Mouse (Mus musculus) hindbrain, embryonic 13.5 days (tissue): ENCODE measurements at regions not wholly inside any gene's neighbourhood (a gene's known extent, or its start where the extent isn't known, plus 50 kb on each side); places are given as distances from the start of the nearest gene placed in this dataset.

Source experiments
- ATAC-seq: fragments of 200-750 bp; cut with Nextera tagmentation; 2 replicates; pipeline ENCODE4 v1.8.0; 2017; ENCODE audit warnings: moderate TSS enrichment; ENCODE audit not compliant: low FRiP score
- H3K27ac ChIP-seq: fragments of 300-500 bp; sonication (generic); 2 replicates; pipeline ENCODE4 v1.5.1; 2015; ENCODE audit warnings: inconsistent platforms, mild to moderate bottlenecking, moderate library complexity
- H3K27me3 ChIP-seq: fragments of 300-500 bp; sonication (generic); 2 replicates; pipeline ENCODE4 v1.6.1; 2015; ENCODE audit warnings: mild to moderate bottlenecking, inconsistent platforms
- H3K36me3 ChIP-seq: fragments of 300-500 bp; sonication (generic); 2 replicates; pipeline ENCODE4 v1.6.1; 2015; ENCODE audit warnings: mild to moderate bottlenecking, inconsistent platforms
- H3K4me1 ChIP-seq: fragments of 300-500 bp; sonication (generic); replicated peaks from 2 replicates; pipeline ENCODE4 v1.6.1; 2015; ENCODE audit warnings: inconsistent platforms
- H3K4me2 ChIP-seq: fragments of 300-500 bp; sonication (generic); 2 replicates; pipeline ENCODE4 v1.6.1; 2015; ENCODE audit warnings: inconsistent platforms, mild to moderate bottlenecking, moderate library complexity
- H3K4me3 ChIP-seq: fragments of 300-500 bp; sonication (generic); 2 replicates; pipeline ENCODE4 v1.5.1; 2015; ENCODE audit warnings: mild to moderate bottlenecking, inconsistent platforms
- H3K9ac ChIP-seq: fragments of 300-500 bp; sonication (generic); 2 replicates; pipeline ENCODE4 v1.6.1; 2015; ENCODE audit warnings: mild to moderate bottlenecking, inconsistent platforms
- H3K9me3 ChIP-seq: fragments of 300-500 bp; sonication (generic); 2 replicates; pipeline ENCODE4 v1.6.1; 2016; ENCODE audit warnings: inconsistent platforms
- WGBS: fragments of 180-500 bp; shearing (Covaris S2); methylation state at CpG from one replicate; pipeline ENCODE4 v1.1.7; 2015; 5-methylcytosine and 5-hydroxymethylcytosine counted together

GRCm38 (mm10) chr1:182690323-182690722 lies 58.7 kb downstream of the Ccdc185 start:
- Histone ChIP-seq H3K4me2 (no peak overlapping the region), H3K4me1 (peaks cover 11% of the 10 kb centered on the region), H3K36me3 (no peaks in the 10 kb centered on the region), H3K4me3 (no peak overlapping the region), H3K27ac (no peak overlapping the region), H3K9me3 (no peaks in the 10 kb centered on the region), H3K9ac (no peak overlapping the region), H3K27me3 (no peaks in the 10 kb centered on the region)
- no peak for ATAC-seq
- 86% methylated on average over 4 of the region's 4 CpGs for WGBS

- Histone ChIP-seq H3K4me1 (peaks cover 11% of the 10 kb centered on the region), H3K27ac (no peak overlapping the region), H3K4me3 (no peak overlapping the region), H3K9ac (no peak overlapping the region), H3K27me3 (no peaks in the 10 kb centered on the region), H3K9me3 (no peaks in the 10 kb centered on the region), H3K36me3 (no peaks in the 10 kb centered on the region), H3K4me2 (no peak overlapping the region)
- WGBS: 79% methylated on average over 6 of the region's 6 CpGs
- ATAC-seq: no peak
These were observed 59.2 kb downstream of the Ccdc185 start for GRCm38 (mm10) chr1:182689741-182690140.

- Histone ChIP-seq H3K4me1 (peaks cover 24% of the 10 kb centered on the region), H3K9ac (no peak overlapping the region), H3K36me3 (no peaks in the 10 kb centered on the region), H3K27me3 (no peaks in the 10 kb centered on the region), H3K4me3 (no peak overlapping the region), H3K27ac (no peak overlapping the region), H3K9me3 (no peaks in the 10 kb centered on the region), H3K4me2 (no peak overlapping the region)
- no peak for ATAC-seq
- 65% methylated on average over 5 of the region's 5 CpGs for WGBS
These were observed 61.8 kb downstream of the Ccdc185 start for GRCm38 (mm10) chr1:182687146-182687545.

GRCm38 (mm10) chr1:182686231-182686630 lies 62.7 kb downstream of the Ccdc185 start:
- WGBS: 19% methylated on average over 5 of the region's 5 CpGs
- Histone ChIP-seq H3K9me3 (no peaks in the 10 kb centered on the region), H3K4me3 (no peak overlapping the region), H3K27me3 (no peaks in the 10 kb centered on the region), H3K36me3 (no peaks in the 10 kb centered on the region), H3K27ac (no peak overlapping the region), H3K4me2 (no peak overlapping the region), H3K9ac (no peak overlapping the region), H3K4me1 (peaks cover 24% of the 10 kb centered on the region)
- no peak for ATAC-seq

GRCm38 (mm10) chr1:182682591-182683252 lies 66.3 kb downstream of the Ccdc185 start:
- Histone ChIP-seq H3K9ac (no peak overlapping the region; the same call in 1 of the 2 replicates), H3K9me3 (no peaks in the 10 kb centered on the region), H3K27me3 (no peaks in the 10 kb centered on the region), H3K4me3 (no peak overlapping the region), H3K4me1 (peaks cover 24% of the 10 kb centered on the region), H3K4me2 (no peak overlapping the region), H3K36me3 (no peaks in the 10 kb centered on the region), H3K27ac (no peak overlapping the region; the same call in 1 of the 2 replicates)
- peak; percentile 71 for ATAC-seq
- WGBS: 48% methylated on average over 14 of the region's 14 CpGs
